Mouse (Mus musculus) MEL (cell line): Measurements from ENCODE around the gene Oxsm. TPM values are rescaled to one million over a fixed set of nuclear protein-coding genes. Genes with fewer than 3 reads are reported as not detected.

ENCODE experiments used
- polyA plus RNA-seq, 2 experiments: library from polyadenylated mRNA; stranded (reverse) in 1 of 2; unstranded in 1 of 2; fragments of >175 nt in 1 of 2; fragments of >200 nt in 1 of 2; gene quantifications; 2 replicates each; pipeline versions ENCODE4 v1.2.1 to v1.2.4; 2012; ENCODE audit warnings: low replicate concordance in 2 of 2, low read depth in 1 of 2; ENCODE audit not compliant: insufficient read length in 2 of 2, insufficient read depth in 1 of 2, missing spikeins in 1 of 2
- total RNA-seq: library from RNA; depleted of rRNA; stranded (reverse); fragments of 300-350 nt; gene quantifications from 2 replicates; pipeline ENCODE4 v1.2.3, GENCODE M21; 2012; rRNA removed

Oxsm gene
- total and polyA plus RNA-seq, 3 experiments: 5.4 to 8.9 TPM; not detected in 1

Other genes starting within 250 kb of the Oxsm start
- 17.9 and 26.7 TPM in 2 replicates for gene Ngly1, start 528 bp downstream of the Oxsm start, total RNA-seq
- gene Ngly1, start 528 bp downstream of the Oxsm start, polyA plus RNA-seq: 10 to 100 TPM in 1 of 2 experiments, not detected in 1; 28.7 TPM
- 29.5 and 31.8 TPM in 2 replicates for gene Top2b, start 115.4 kb upstream of the Oxsm start, total RNA-seq
- gene Top2b, start 115.4 kb upstream of the Oxsm start, polyA plus RNA-seq: 100 to 1,000 TPM in 1 of 2 experiments, 10 to 100 TPM in 1; 39.5 to 190 TPM